Mouse (Mus musculus): ENCODE results near the gene Ilf3.

DNA sequence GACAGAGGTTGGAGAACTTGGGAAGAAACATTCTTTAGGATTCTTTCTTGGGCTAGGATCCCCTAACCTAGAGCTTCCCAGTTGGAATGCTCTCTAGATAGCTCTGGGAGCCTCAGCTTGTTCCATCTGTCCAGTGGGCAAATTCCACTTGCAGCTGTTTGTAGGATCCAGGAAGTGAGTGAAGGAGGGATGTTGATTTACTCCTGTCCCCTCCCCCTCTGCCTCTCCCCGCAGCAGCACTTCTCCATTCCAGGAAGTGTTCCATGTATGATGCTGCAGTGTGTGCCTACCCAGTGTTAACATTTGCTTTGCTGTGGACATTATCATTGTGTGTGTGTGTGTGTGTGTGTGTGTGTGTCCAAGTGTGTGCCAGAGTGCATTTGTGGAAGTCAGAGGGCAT is 58.3 kb downstream of the Ilf3 start:
- TF ChIP-seq CTCF (IDR thresholded peaks at IDR 0.05; ENCODE audit: low read depth, low read length), result no peak
- TF ChIP-seq POLR2A (IDR thresholded peaks at IDR 0.05; ENCODE audit: extremely low read depth, insufficient read depth, low read length), result no peak
